Mouse (Mus musculus) spleen, adult 2 months (tissue): ENCODE results near the gene Psma3.

Experiments used
- CTCF ChIP-seq: fragments of 200-500 bp; IDR thresholded peaks from 2 replicates; pipeline ENCODE4 v1.5.1; 2011; ENCODE audit warnings: mild to moderate bottlenecking, inconsistent platforms; ENCODE audit not compliant: insufficient read depth, insufficient read length, insufficient replicate concordance; ENCODE audit errors: extremely low read depth
- POLR2A ChIP-seq: fragments of 200-500 bp; IDR thresholded peaks from 2 replicates; pipeline ENCODE4 v1.6.1; 2011; ENCODE audit warnings: low read depth, low read length, inconsistent platforms

DNA sequence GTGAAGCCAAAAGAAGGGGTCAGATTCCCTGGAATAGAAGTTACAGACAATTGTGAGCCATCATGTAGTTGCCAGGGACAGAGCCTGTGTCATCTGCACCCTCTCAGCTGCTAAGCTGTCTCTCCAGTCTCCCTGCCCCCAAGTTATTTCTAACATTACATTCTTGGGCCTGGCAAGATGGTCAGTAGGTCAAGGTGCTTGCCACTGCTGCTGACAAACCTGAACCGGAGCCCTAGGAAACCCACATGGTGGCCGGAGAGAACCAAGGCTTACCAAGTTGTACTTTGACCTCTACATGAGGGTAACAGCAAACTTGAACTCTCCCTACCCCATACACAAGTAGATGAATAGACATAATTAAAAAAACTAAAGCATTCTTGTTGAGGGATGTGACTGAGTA lies 70.1 kb downstream of the Psma3 start:
- TF ChIP-seq POLR2A: no peak
- TF ChIP-seq CTCF: no peak
